Mouse (Mus musculus) cerebellum, adult 2 months (tissue): ENCODE data around the gene Lhfpl4. TPM values are rescaled to one million over a fixed set of nuclear protein-coding genes. Genes with fewer than 3 reads are reported as not detected.

Experiments used
- DNase-seq, 2 experiments: peaks; one replicate each; pipeline ENCODE4 v3.0.0; 2021
- H3K27ac ChIP-seq: fragments of 200-500 bp; 2 replicates; pipeline ENCODE4 v1.5.1; 2012; ENCODE audit warnings: low read length, control low read depth, inconsistent platforms; ENCODE audit not compliant: insufficient read depth
- H3K27me3 ChIP-seq: fragments of 200-500 bp; 2 replicates; pipeline ENCODE4 v1.6.1; 2012; ENCODE audit warnings: inconsistent platforms, mild to moderate bottlenecking, low read length, moderate library complexity; ENCODE audit not compliant: control insufficient read depth, insufficient read depth
- H3K4me1 ChIP-seq: fragments of 200-500 bp; 2 replicates; pipeline ENCODE4 v1.6.1; 2011; ENCODE audit warnings: low read length; ENCODE audit not compliant: control insufficient read depth, insufficient read depth
- H3K4me3 ChIP-seq: fragments of 200-500 bp; replicated peaks from 2 replicates; pipeline ENCODE3; 2011; ENCODE audit warnings: mild to moderate bottlenecking, low read depth, low read length, control low read depth; ENCODE audit not compliant: insufficient read depth
- CTCF ChIP-seq: fragments of 200-500 bp; IDR thresholded peaks from 2 replicates; pipeline ENCODE4 v1.5.1; 2011; ENCODE audit warnings: low read depth, mild to moderate bottlenecking, control low read depth, low read length, moderate library complexity, borderline replicate concordance; ENCODE audit not compliant: insufficient read depth
- POLR2A ChIP-seq: fragments of 200-500 bp; IDR thresholded peaks from 2 replicates; pipeline ENCODE4 v1.6.1; 2011; ENCODE audit warnings: low read length, control low read depth, borderline replicate concordance; ENCODE audit not compliant: insufficient read depth
- WGBS: fragments of 180-500 bp; shearing (Covaris S2); methylation state at CpG from one replicate; pipeline ENCODE4 v1.1.7; 2018; 5-methylcytosine and 5-hydroxymethylcytosine counted together
- polyA plus RNA-seq: library from polyadenylated mRNA; depleted of rRNA; stranded (reverse); fragments of >200 nt; gene quantifications from 2 replicates; pipeline ENCODE4 v1.2.3, GENCODE M21; 2012

The Lhfpl4 gene
- polyA plus RNA-seq, 1 experiment: 57.5 TPM

- Histone ChIP-seq H3K4me3 (peak overlapping the region; percentile 4), H3K27me3 (no peaks in the 10 kb centered on the region), H3K4me1 (peaks cover 14% of the 10 kb centered on the region), H3K27ac (no peak overlapping the region)
- peak; percentile 64 to 83 for DNase-seq
- TF ChIP-seq CTCF: no peak
- TF ChIP-seq POLR2A: no peak
- 36% methylated on average over 17 of the region's 17 CpGs for WGBS
Measured at GRCm38 (mm10) chr6:113166661-113167251, 28.4 kb downstream of the Lhfpl4 start.

DNA sequence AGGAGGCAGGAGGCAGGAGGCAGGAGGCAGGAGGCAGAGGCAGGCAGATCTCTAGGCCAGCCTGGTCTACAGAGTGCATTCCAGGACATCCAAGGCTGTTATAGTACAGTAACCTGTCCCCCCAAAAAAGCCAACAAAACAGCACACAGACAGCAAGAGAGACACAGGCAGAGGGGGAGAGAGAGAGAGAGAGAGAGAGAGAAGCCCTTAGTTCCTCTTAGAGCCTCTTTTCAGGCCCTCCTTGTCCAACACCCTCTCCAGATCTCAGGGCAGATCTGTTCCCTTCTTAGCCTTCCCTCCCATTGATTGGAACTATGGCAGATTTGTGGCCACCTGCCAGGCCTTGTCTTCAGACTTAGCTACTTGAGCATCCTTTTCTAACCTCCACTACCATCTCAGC, 31.7 kb downstream of the Lhfpl4 start:
- H3K4me3 ChIP-seq: no peak overlapping the region
- H3K27ac ChIP-seq: no peak overlapping the region
- TF ChIP-seq POLR2A (no peak), CTCF (no peak)
- peaks cover 9% of the 10 kb centered on the region for H3K4me1 ChIP-seq
- DNase-seq: no peak
- no peaks in the 10 kb centered on the region for H3K27me3 ChIP-seq

DNA sequence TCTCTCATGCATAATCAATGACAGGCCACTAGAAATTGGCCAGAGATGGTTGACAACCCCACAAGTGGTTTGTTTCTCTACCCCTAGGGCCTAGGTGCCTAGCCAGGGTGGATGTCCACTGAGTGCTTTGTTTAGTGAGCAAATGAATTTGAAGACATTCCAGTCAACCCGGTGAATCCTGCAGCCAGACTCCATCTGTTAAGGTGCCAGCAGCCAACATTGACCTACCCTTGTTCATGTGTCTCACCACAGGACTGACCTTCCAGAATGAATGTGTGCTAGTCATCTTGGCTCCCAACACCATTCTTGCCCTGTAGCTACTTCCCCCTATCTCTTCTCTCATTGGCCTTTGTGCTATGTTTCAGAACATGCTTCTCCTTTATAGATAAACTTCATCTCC, 33.2 kb downstream of the Lhfpl4 start:
- no peak for TF ChIP-seq CTCF
- no peak for TF ChIP-seq POLR2A
- no peak overlapping the region for H3K4me3 ChIP-seq
- 11% methylated on average over 1 of the region's 1 CpGs for WGBS
- DNase-seq: peak; percentile 64 to 88
- H3K27me3 ChIP-seq: no peaks in the 10 kb centered on the region
- peaks cover 6% of the 10 kb centered on the region for H3K4me1 ChIP-seq
- no peak overlapping the region for H3K27ac ChIP-seq

- TF ChIP-seq CTCF (no peak), POLR2A (no peak)
- H3K27ac ChIP-seq: no peak overlapping the region
- 91% methylated on average over 10 of the region's 10 CpGs for WGBS
- no peak for DNase-seq
- no peaks in the 10 kb centered on the region for H3K4me1 ChIP-seq
- H3K4me3 ChIP-seq: no peak overlapping the region
- no peaks in the 10 kb centered on the region for H3K27me3 ChIP-seq
Measured at GRCm38 (mm10) chr6:113160106-113160505, 35.1 kb downstream of the Lhfpl4 start.

- no peak overlapping the region for H3K4me3 ChIP-seq
- WGBS: 94% methylated on average over 4 of the region's 4 CpGs
- H3K4me1 ChIP-seq: no peaks in the 10 kb centered on the region
- no peak for DNase-seq
- H3K27me3 ChIP-seq: no peaks in the 10 kb centered on the region
- H3K27ac ChIP-seq: no peak overlapping the region
- TF ChIP-seq CTCF: no peak
Measured at GRCm38 (mm10) chr6:113156064-113156463, 39.1 kb downstream of the Lhfpl4 start.

GRCm38 (mm10) chr6:113154886-113155285, 40.3 kb downstream of the Lhfpl4 start:
- 79% methylated on average over 6 of the region's 6 CpGs for WGBS
- no peak for TF ChIP-seq CTCF
- TF ChIP-seq POLR2A: no peak
- Histone ChIP-seq H3K27me3 (no peaks in the 10 kb centered on the region), H3K4me3 (no peak overlapping the region), H3K4me1 (no peaks in the 10 kb centered on the region), H3K27ac (no peak overlapping the region)
- DNase-seq: no peak

DNA sequence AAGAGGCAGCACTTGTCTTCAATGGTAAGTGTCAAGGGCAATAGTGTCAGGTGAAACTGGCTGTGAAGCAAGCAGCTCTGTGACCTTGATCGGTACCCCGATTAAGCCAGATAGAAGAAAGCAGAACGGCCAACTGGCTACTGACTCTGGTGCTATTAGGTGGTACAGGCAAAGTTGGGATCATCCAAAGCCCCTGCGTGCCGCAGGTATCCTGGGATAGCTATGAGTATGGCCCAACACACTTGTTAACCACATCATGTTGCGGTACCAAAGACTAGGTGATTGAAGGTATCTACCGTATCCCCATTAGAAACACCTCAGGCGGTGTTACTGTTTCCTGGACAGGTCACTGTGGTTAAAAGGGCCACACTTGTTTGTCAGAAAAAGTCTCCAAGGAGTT, 41.1 kb downstream of the Lhfpl4 start:
- Histone ChIP-seq H3K4me1 (no peaks in the 10 kb centered on the region), H3K27me3 (no peaks in the 10 kb centered on the region), H3K4me3 (no peak overlapping the region), H3K27ac (no peak overlapping the region)
- WGBS: 96% methylated on average over 8 of the region's 8 CpGs
- TF ChIP-seq POLR2A (no peak), CTCF (no peak)
- DNase-seq: no peak

- H3K4me1 ChIP-seq: no peaks in the 10 kb centered on the region
- WGBS: 88% methylated on average over 4 of the region's 4 CpGs
- H3K27me3 ChIP-seq: no peaks in the 10 kb centered on the region
- no peak overlapping the region for H3K27ac ChIP-seq
- DNase-seq: no peak
- TF ChIP-seq POLR2A (no peak), CTCF (no peak)
- no peak overlapping the region for H3K4me3 ChIP-seq
Measured at GRCm38 (mm10) chr6:113145249-113145648, 49.9 kb downstream of the Lhfpl4 start.
